Mouse (Mus musculus) 3134 (cell line): ENCODE data around the gene Gbgt1.
"Not testable (repeated sequence)": the region's sequence is repeated elsewhere in the genome, so short reads cannot be mapped to it uniquely, and the experiment has no call there.

Source experiments
- DNase-seq: peaks from one replicate; pipeline ENCODE4 v3.0.0-alpha.2; 2011; ENCODE audit warnings: low spot score; ENCODE audit not compliant: insufficient read length; ENCODE audit errors: extremely low read depth

Gene Gbgt1

DNA sequence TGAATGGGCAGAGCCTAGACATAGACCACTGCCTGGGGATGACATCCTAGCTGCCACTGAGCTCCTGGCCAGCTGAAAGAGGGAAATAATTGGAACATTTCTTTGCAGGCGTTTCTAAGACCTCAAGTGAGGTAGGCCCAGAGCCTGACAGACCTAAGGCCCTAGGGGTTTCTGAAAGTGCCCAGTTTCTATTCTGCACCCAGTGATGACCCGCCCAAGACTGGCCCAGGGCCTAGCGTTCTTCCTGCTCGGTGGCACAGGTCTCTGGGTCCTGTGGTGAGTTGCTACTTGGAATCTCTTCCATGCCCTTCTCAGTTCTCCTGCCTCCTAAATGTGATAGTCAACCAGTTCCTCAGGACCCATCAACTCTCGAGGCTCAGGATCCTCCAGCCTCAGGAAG lies 870 bp downstream of the Gbgt1 start:
- no peak for DNase-seq

DNA sequence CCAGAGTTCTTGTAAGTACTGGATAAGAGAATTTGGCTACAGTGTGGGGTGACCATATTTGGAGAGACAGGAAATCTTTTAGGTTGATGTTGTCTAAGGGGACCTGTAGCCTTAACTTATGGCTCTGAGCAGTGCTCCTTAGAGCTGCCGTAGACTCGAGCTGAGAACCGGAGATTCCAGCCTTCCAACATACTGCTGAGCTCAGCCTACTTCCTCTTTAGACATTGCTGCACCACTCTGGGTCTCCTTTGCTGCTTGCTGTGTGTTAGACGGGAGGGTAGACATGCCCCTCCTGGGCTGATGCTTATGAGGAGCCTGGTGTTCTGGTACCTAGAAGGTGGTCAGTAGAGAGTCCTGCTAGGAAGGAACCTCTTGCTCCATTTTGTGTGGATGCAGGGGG lies 1.7 kb downstream of the Gbgt1 start:
- DNase-seq = no peak

GRCm38 (mm10) chr2:28502987-28503386 lies 6.3 kb downstream of the Gbgt1 start:
- DNase-seq = no peak

DNA sequence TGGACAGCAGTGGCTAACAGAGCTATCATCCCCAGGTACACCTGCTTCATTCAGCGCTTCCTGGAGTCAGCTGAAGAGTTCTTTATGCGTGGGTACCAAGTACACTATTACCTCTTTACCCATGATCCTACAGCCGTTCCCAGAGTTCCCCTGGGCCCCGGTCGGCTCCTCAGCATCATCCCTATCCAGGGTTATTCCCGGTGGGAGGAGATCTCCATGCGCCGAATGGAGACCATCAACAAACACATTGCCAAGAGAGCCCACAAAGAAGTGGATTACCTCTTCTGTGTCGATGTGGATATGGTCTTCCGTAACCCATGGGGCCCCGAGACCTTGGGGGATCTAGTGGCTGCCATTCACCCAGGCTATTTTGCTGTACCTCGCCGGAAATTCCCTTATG lies 8.0 kb downstream of the Gbgt1 start:
- DNase-seq = no peak

- DNase-seq = no peak
Measured at GRCm38 (mm10) chr2:28505795-28506194, 9.1 kb downstream of the Gbgt1 start, which contains the start of gene Gm10134. Gene Gm10134, plus strand, starts transcription at chr2:28506095.

DNA sequence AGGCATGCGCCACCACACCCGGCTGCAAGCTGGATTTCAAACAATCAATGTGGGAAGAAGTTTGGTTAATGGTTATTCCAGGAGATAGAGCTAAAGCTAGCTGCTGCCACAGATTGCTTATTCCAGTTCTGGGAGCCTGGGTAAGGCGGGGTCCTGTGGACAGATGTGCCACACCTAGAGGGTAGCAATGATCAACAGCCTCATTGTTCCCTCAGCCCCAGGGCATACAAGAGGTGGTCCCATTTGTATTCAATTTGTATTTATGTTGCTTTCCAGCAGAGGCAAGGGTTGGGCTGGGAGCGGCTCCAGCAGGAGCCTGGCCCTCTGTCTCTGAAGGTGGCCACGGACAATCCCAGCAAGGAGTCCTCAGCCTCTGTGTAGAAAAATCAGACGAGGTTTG lies 9.6 kb downstream of the Gbgt1 start:
- no peak for DNase-seq

- not testable (repeated sequence) for DNase-seq
Measured at GRCm38 (mm10) chr2:28511600-28511999, 14.9 kb downstream of the Gbgt1 start.

DNA sequence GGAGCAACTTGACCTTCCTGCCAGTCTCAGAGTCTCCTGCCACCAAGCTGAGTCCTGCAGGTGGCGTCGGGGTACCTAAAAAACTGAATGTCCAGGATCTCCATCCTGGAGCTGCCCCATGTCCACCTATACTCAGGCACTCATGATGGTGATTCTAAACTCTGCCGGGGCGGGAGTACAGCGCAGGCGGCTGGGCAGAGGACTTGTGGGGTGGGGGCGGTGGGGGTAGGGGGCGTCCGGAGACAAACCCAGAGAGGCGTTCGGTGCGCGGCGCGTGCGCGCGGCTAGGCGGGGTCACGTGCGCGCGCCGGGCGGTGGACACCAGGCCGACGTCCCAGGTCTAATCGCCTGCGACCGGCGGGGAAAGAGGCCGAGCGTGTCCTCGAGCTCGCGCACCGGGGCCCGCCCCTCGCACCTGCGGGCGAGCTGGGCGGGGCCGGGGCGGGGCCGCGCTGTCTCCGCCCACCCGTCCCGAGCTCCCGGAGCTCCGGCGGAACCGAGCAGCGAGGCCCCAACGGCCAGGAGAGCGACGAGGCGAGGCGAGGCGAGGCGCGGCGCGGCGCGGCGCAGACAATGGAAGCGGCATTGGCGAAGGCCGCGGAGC lies 16.2 kb downstream of the Gbgt1 start, which contains the start of gene Ralgds:
Gene Ralgds (plus strand): TSS at position 328 of the 604 bp plus-strand sequence.
- no peak for DNase-seq

GRCm38 (mm10) chr2:28513431-28514370 lies 17.0 kb downstream of the Gbgt1 start:
- DNase-seq = no peak

GRCm38 (mm10) chr2:28514489-28514888 lies 17.8 kb downstream of the Gbgt1 start:
- no peak for DNase-seq

DNA sequence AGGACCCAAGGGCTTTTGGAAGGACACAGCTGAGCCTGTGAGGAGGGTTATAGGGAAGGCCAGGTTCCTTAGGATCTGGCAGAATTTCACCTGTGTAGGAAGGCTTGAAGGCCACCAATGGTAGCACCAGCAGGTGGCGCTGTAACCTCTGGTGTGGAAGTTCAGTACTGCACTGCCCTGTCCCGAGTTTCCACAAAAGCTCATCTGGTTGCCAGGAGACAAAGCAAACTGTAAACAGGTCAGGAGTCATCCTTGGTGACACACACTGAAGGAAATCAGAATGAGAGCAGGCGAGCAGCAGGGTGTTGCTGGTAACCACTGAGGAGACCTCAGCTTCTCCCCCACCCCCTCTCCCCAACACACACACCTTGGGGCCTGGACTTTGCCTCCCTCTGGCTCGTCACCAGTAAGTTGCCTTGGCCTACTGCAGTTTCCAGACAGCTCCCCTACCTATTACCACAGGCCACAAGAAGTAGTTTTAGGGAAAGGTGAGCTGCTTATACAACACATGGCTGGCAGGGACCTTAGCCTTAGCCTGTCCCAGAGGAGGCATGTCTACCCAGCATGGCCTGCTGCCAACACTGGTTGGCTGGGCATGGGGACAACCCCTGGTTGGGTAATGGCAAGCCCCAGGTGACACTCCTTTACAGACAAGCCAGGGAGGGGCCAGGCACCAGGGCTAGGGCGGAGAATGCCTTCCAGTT lies 20.7 kb downstream of the Gbgt1 start:
- DNase-seq = peak; percentile 71

- DNase-seq = no peak
Measured at GRCm38 (mm10) chr2:28518231-28518630, 21.5 kb downstream of the Gbgt1 start.

DNA sequence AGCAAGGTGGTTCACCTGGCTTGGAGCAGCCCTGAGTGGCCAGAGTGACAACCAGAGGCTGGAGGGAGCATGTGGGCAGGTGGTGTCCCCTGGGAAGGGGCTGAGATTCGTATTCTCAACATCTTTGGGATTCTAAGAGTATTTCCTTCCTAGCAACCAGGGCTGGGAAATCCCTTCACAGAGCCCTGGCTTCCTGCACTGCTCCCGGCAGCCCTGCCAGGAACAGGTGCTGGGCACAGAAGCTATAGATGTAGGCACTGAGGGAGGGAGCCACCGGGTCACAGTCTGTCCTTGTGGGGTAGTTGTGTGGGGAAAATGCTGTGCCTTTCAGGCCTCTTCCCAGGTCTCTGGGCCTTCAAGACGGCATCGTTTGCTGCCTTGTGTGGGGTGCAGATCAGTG lies 23.9 kb downstream of the Gbgt1 start:
- DNase-seq = no peak

- DNase-seq = no peak
Measured at GRCm38 (mm10) chr2:28521571-28522151, 25.0 kb downstream of the Gbgt1 start.

- no peak for DNase-seq
Measured at GRCm38 (mm10) chr2:28522166-28522565, 25.5 kb downstream of the Gbgt1 start.

GRCm38 (mm10) chr2:28523643-28524117 lies 27.0 kb downstream of the Gbgt1 start:
- DNase-seq = peak; percentile 94

DNA sequence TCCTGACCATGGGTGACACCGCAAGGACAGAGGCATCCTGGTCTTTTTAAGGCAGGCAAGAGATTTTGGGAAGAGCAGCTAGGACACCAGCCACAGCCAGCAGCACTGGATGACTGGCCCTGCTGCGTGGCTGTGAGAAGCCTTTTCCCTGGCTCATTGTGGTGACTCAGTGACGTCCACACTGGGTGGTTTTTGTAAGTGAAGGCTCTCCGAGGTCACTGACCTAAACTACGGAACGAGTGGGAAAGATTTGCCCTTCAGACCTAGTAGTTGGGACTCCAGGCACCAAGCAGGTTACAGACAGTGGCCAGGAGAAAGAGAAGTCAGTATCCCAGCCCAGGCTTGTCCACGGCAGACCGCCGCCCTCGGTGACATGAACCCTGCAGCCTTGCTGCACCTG lies 27.7 kb downstream of the Gbgt1 start:
- DNase-seq = peak; percentile 54

DNA sequence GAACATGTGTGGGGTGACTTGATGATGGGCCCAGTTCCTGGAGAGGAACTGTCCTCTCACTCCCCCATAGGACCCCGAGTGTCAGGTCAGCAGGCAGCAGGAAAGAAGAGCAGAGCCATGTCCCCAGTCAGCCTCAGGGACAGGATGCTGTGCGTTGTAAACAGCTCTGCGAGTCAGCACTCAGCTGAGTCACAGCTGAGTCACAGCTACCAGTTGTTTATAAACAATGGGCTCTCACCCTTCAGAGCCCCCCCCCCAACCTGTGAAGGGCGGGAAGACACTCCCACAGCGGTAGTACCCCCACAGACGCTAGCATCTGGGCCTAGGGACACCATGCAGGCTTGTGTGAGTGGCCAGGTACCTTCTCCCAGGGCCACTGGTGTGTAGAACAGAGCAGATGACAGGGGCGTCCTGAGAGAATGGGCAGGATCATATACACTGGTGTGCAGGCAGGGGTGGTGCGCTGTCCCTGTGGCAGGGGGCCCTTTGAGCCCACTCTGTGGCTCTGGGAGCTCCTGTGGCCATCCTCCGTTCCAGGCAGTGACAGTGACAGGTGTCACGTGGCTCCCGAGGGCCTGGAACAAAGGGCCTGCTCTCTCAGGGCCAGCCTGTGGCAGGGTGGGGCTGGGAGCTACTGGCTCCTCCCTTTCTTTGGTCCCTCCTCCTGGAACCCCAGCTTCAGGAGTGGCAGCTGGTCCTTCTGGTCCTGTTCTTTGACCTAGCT lies 28.7 kb downstream of the Gbgt1 start:
- peak; percentile 87 for DNase-seq

DNA sequence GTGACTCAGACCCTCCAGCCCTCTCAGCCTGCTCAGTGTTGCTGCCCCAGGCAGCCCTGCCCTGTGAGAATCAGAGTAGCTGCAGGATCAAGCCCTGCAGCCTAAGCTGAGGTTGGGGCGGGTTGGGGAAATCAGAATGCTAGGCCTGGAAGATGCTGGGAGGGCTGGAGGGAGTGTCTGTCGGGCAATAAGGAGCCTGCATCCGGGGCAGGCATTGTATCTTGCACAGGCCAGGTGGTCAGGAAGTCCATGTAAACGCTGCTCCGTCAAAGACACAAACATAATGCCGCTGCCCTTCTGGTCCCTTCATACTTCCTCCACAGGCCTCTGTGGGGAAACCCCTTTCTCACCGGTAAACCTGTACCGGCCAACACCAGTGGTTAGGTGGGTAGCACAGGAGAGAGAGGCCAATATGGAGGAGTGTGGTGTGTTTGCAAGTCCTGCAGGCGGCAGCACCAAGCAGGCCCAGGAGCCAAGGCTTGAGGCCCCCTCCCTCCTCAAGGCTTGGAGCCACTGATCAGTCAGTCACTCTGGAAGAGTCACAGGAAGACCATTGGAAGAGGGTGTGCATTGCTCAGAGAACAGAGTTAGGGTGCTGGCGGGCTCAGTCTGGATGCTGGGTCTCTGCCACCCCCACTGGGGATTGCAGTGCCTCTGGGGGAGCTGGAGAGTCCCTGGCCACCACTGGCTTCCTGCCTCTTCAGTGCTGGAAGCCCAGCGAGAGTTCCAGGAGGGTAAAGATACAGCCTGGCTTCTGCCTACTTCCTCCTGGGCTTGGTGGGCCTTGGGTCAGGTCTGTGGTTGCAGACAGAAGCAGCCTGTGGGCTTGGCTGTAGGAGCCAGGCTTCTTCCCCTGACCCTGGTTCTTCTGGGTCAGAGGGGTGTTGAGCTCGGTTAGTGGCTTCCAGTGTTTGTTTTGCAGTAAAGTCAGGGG lies 29.5 kb downstream of the Gbgt1 start:
- DNase-seq = peak; percentile 73
